Mouse (Mus musculus): ENCODE data around the gene Prkn.

DNA sequence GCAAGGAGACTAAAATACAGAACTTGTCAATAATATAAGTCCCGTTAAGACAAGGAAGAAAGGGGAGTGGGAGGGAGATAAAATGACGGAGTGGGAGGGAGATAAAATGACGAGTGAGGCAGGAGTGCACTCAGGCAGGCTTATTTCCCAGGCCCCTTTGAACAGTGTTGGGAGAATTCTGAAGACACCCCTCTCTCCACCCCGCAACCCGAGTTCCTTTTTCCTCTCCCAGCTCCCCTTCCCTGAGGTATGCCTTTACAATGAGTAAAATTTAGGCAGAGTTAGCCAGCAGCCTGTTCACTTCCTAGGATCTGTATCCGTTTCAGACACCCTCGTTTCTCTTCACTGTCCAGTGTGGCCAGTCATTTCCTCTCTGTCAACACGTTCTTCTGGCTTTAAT lies 1073.4 kb downstream of the Prkn start:
- no peak for TF ChIP-seq CTCF (IDR thresholded peaks at IDR 0.05; ENCODE audit: low read depth)
- TF ChIP-seq EP300 (optimal IDR thresholded peaks at IDR 0.05): no peak
